Mouse (Mus musculus) 416B (cell line): ENCODE data around the gene 2610318N02Rik.
"Not testable (repeated sequence)": the region's sequence is repeated elsewhere in the genome, so short reads cannot be mapped to it uniquely, and the experiment has no call there.

Source experiments
- DNase-seq: peaks from one replicate; pipeline ENCODE4 v3.0.0; 2011; ENCODE audit warnings: low read depth

The 2610318N02Rik gene

GRCm38 (mm10) chr16:17124871-17125520 lies at the start of gene 2610318N02Rik:
Gene 2610318N02Rik (minus strand): TSS chr16:17125167.
- peak; percentile 94 for DNase-seq

GRCm38 (mm10) chr16:17168049-17168448 lies 43.1 kb upstream of the 2610318N02Rik start:
- no peak for DNase-seq

GRCm38 (mm10) chr16:17167179-17167578 lies 42.2 kb upstream of the 2610318N02Rik start:
- DNase-seq: no peak

GRCm38 (mm10) chr16:17165478-17165877 lies 40.5 kb upstream of the 2610318N02Rik start:
- DNase-seq: not testable (repeated sequence)

GRCm38 (mm10) chr16:17154346-17154745 lies 29.4 kb upstream of the 2610318N02Rik start:
- no peak for DNase-seq

- no peak for DNase-seq
Measured at GRCm38 (mm10) chr16:17151874-17152273, 26.9 kb upstream of the 2610318N02Rik start.

GRCm38 (mm10) chr16:17150520-17151258 lies 25.7 kb upstream of the 2610318N02Rik start:
- DNase-seq: no peak

GRCm38 (mm10) chr16:17148084-17148483 lies 23.1 kb upstream of the 2610318N02Rik start:
- no peak for DNase-seq

- DNase-seq: no peak
Measured at GRCm38 (mm10) chr16:17147391-17147929, 22.5 kb upstream of the 2610318N02Rik start.

- DNase-seq: no peak
Measured at GRCm38 (mm10) chr16:17146772-17147235, 21.8 kb upstream of the 2610318N02Rik start, which contains the start of gene Ccdc116. Gene Ccdc116 (minus strand): TSS chr16:17147229.

GRCm38 (mm10) chr16:17144339-17144738 lies 19.4 kb upstream of the 2610318N02Rik start, which contains the start of gene Ydjc:
Gene Ydjc (plus strand): TSS chr16:17144621.
- DNase-seq: peak; percentile 57

GRCm38 (mm10) chr16:17137355-17137754 lies 12.4 kb upstream of the 2610318N02Rik start:
- DNase-seq: peak; percentile 24

- DNase-seq: no peak
Measured at GRCm38 (mm10) chr16:17132906-17133200, 7.9 kb upstream of the 2610318N02Rik start.

GRCm38 (mm10) chr16:17132089-17132905 lies 7.3 kb upstream of the 2610318N02Rik start, which contains the start of gene Sdf2l1:
Gene Sdf2l1 (minus strand): TSS chr16:17132383.
- DNase-seq: peak; percentile 97

- DNase-seq: peak; percentile 26
Measured at GRCm38 (mm10) chr16:17131191-17132088, 6.5 kb upstream of the 2610318N02Rik start.

- peak; percentile 90 for DNase-seq
Measured at GRCm38 (mm10) chr16:17127292-17127691, 2.3 kb upstream of the 2610318N02Rik start.

- DNase-seq: peak; percentile 38
Measured at GRCm38 (mm10) chr16:17124119-17124870, 672 bp downstream of the 2610318N02Rik start.

- no peak for DNase-seq
Measured at GRCm38 (mm10) chr16:17121569-17121968, 3.4 kb downstream of the 2610318N02Rik start.

GRCm38 (mm10) chr16:17117309-17117799 lies 7.6 kb downstream of the 2610318N02Rik start:
- DNase-seq: no peak
